Mouse (Mus musculus) hindbrain, embryonic 14.5 days (tissue): ENCODE measurements at regions not wholly inside any gene's neighbourhood (a gene's known extent, or its start where the extent isn't known, plus 50 kb on each side); places are given as distances from the start of the nearest gene placed in this dataset.

Experiments
- ATAC-seq: fragments of 200-750 bp; cut with Nextera tagmentation; 2 replicates; pipeline ENCODE4 v1.8.0; 2017; ENCODE audit warnings: moderate number of reproducible peaks, mild to moderate bottlenecking, moderate TSS enrichment, moderate library complexity; ENCODE audit not compliant: low FRiP score
- DNase-seq: peaks from one replicate; pipeline ENCODE4 v3.0.0-alpha.2; 2015; ENCODE audit warnings: low spot score
- H3K27ac ChIP-seq: fragments of 300-500 bp; sonication (generic); 2 replicates; pipeline ENCODE4 v1.5.1; 2014; ENCODE audit warnings: mild to moderate bottlenecking, moderate library complexity
- H3K27me3 ChIP-seq: fragments of 300-500 bp; sonication (generic); 2 replicates; pipeline ENCODE4 v1.6.1; 2014; ENCODE audit warnings: mild to moderate bottlenecking, low read length, mixed read lengths; ENCODE audit not compliant: control insufficient read depth, insufficient read depth
- H3K36me3 ChIP-seq: fragments of 300-500 bp; sonication (generic); replicated peaks from 2 replicates; pipeline ENCODE4 v1.6.1; 2014; ENCODE audit not compliant: control insufficient read depth, insufficient read depth
- H3K4me1 ChIP-seq: fragments of 300-500 bp; sonication (generic); replicated peaks from 2 replicates; pipeline ENCODE4 v1.6.1; 2014; ENCODE audit warnings: antibody characterized with exemption, low read length, mixed read lengths; ENCODE audit not compliant: control insufficient read depth, insufficient read depth
- H3K4me2 ChIP-seq: fragments of 300-500 bp; sonication (generic); replicated peaks from 2 replicates; pipeline ENCODE4 v1.6.1; 2014; ENCODE audit warnings: mild to moderate bottlenecking, moderate library complexity
- H3K4me3 ChIP-seq: fragments of 300-500 bp; sonication (generic); replicated peaks from 2 replicates; pipeline ENCODE4 v1.5.1; 2014; ENCODE audit warnings: mild to moderate bottlenecking, low read length
- H3K9ac ChIP-seq: fragments of 300-500 bp; sonication (generic); 2 replicates; pipeline ENCODE4 v1.6.1; 2014
- H3K9me3 ChIP-seq: fragments of 300-500 bp; sonication (generic); 2 replicates; pipeline ENCODE4 v1.6.1; 2016; ENCODE audit warnings: low read length; ENCODE audit not compliant: control insufficient read depth
- WGBS: fragments of 180-500 bp; shearing (Covaris S2); extraction: QIAGEN DNeasy Blood & Tissue Kit; methylation state at CpG from one replicate; pipeline ENCODE4 v1.1.7; 2014; 5-methylcytosine and 5-hydroxymethylcytosine counted together

- H3K36me3 ChIP-seq: no peaks in the 10 kb centered on the region
- H3K27ac ChIP-seq: peak overlapping the region; percentile 82
- H3K4me2 ChIP-seq: peak overlapping the region; percentile 25; the same call in 1 of the 2 replicates
- no peaks in the 10 kb centered on the region for H3K27me3 ChIP-seq
- DNase-seq (no peak), ATAC-seq (0 out of 2 replicates have a peak, but pooled peaks have one; percentile 49)
- H3K4me1 ChIP-seq: peaks cover 10% of the 10 kb centered on the region
- no peak overlapping the region for H3K9ac ChIP-seq
- no peak overlapping the region for H3K4me3 ChIP-seq
- 56% methylated on average over 14 of the region's 14 CpGs for whole genome bisulfite sequencing
- no peaks in the 10 kb centered on the region for H3K9me3 ChIP-seq
Measured at GRCm38 (mm10) chr17:88274003-88274698, 166.4 kb upstream of the Foxn2 start.

DNA sequence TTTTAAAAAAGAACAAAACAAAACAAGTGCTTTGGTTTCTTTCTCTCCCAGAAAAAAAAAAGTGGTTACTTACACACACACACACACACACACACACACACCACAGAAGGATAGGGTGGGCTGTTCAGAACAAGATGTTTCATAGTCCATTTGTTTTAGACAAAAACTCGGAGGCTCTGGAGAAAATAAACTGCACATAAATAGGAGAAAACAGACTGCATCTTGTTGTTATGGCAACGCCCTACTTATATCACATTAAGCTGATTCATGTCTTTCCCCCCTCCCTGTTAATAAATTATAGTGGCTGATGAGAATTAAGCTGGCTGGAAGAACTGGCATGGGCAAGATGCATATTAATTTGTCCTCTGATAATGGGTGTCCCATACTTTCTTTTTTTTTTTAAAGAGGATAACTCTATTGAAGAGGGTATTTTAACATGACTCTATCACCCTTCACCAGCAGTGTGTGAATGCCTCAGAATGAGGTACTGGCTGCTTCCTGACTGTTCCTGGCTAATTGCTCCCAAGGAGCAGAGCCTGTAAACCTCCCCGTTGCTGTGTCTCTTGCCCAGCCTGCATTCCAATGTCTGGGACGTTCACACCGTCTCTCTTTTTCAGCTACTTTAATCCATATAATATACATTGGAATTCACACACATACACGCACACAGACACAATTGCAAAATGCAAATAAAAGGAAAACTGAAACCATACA, 165.6 kb upstream of the Foxn2 start:
- Histone ChIP-seq H3K27ac (peak overlapping the region; percentile 82), H3K9me3 (no peaks in the 10 kb centered on the region), H3K4me1 (peaks cover 10% of the 10 kb centered on the region), H3K9ac (no peak overlapping the region), H3K36me3 (no peaks in the 10 kb centered on the region), H3K4me2 (peak overlapping the region; percentile 25), H3K4me3 (no peak overlapping the region), H3K27me3 (no peaks in the 10 kb centered on the region)
- WGBS: 30% methylated on average over 6 of the region's 6 CpGs
- ATAC-seq (peak; percentile 85), DNase-seq (peak; percentile 70)

- WGBS: 85% methylated on average over 5 of the region's 5 CpGs
- Histone ChIP-seq H3K4me3 (no peak overlapping the region), H3K36me3 (no peaks in the 10 kb centered on the region), H3K27ac (no peak overlapping the region), H3K4me1 (peaks cover 8% of the 10 kb centered on the region), H3K9ac (no peak overlapping the region), H3K27me3 (no peaks in the 10 kb centered on the region), H3K4me2 (no peak overlapping the region), H3K9me3 (no peaks in the 10 kb centered on the region)
- ATAC-seq: no peak
- DNase-seq: no peak
Measured at GRCm38 (mm10) chr17:88279656-88280055, 160.9 kb upstream of the Foxn2 start.

DNA sequence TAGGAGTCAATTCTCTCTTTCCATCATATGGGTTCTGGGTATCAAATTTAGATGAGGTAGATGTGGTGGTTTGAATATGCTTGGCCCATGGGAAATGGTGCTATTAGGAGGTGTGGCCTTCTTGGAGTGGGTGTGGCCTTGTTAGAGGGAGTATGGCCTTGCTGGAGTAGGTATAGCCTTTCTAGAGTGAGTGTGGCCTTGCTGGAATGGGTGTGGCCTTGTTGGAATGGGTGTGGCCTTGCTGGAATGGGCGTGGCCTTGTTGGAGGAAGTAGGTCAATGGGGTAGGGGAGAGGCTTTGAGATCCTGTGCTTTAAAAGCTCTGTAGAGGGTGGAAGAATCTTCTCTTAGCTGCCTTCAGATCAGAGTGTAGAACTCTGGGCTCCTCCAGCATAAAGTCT, 157.8 kb upstream of the Foxn2 start:
- 65% methylated on average over 1 of the region's 1 CpGs for WGBS

GRCm38 (mm10) chr17:88284477-88284876, 156.0 kb upstream of the Foxn2 start:
- Histone ChIP-seq H3K4me1 (no peaks in the 10 kb centered on the region), H3K4me2 (no peak overlapping the region), H3K27ac (no peak overlapping the region), H3K9me3 (peaks cover 23% of the 10 kb centered on the region), H3K36me3 (no peaks in the 10 kb centered on the region), H3K9ac (no peak overlapping the region), H3K27me3 (no peaks in the 10 kb centered on the region), H3K4me3 (no peak overlapping the region)
- DNase-seq (no peak), ATAC-seq (no peak)
- 90% methylated on average over 3 of the region's 3 CpGs for WGBS

More for the DNA sequence above, 157.8 kb upstream of the Foxn2 start:
- Histone ChIP-seq H3K4me1 (no peaks in the 10 kb centered on the region), H3K4me3 (no peak overlapping the region), H3K9ac (no peak overlapping the region), H3K4me2 (no peak overlapping the region), H3K27ac (no peak overlapping the region), H3K36me3 (no peaks in the 10 kb centered on the region), H3K27me3 (no peaks in the 10 kb centered on the region), H3K9me3 (peaks cover 7% of the 10 kb centered on the region; the same call in 1 of the 2 replicates)
- ATAC-seq (no peak), DNase-seq (no peak)

DNA sequence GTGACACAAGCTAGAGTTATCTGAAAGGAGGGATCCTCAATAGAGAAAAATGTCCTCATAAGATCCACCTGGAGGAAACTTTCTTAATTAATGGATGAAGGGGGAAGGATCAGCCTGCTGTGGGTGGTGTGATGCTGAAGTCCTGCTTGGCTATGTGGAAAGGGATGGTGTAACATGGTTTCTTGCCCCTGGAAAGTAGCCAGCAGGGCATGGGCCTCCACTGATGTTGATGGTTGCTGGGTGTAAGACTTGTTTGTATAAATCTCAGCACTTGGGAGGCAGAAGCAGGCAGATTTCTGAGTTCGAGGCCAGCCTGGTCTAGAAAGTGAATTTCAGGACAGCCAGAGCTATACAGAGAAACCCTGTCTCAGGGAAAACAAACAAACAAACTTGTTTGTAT, 152.7 kb upstream of the Foxn2 start:
- Histone ChIP-seq H3K4me2 (no peak overlapping the region), H3K9ac (no peak overlapping the region), H3K9me3 (peaks cover 23% of the 10 kb centered on the region), H3K4me1 (no peaks in the 10 kb centered on the region), H3K27ac (no peak overlapping the region), H3K27me3 (no peaks in the 10 kb centered on the region), H3K4me3 (no peak overlapping the region), H3K36me3 (no peaks in the 10 kb centered on the region)
- no peak for DNase-seq
- 67% methylated on average over 1 of the region's 1 CpGs for WGBS
- no peak for ATAC-seq

DNA sequence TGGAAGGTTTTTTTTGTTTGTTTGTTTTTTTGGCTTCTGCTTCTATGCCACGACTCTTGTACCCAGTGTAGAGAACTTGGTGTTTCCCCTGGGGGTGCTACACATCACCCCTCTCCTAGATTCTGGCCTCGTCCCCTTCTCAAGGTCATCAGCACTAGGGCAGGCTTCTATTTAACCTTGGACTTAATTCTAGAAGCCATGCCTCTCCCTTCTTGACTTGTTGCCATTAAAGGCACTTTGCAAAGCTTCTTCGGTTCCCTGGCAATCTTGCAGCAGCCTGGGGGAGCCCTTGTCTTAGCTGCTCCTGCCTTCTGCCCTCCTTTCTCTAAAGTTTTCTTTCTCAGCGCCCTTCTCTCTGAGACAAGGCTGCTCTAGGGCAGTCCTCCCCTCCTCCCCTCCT, 143.0 kb upstream of the Foxn2 start:
- Histone ChIP-seq H3K4me2 (no peak overlapping the region), H3K9me3 (no peaks in the 10 kb centered on the region), H3K27me3 (no peaks in the 10 kb centered on the region), H3K27ac (no peak overlapping the region), H3K4me1 (no peaks in the 10 kb centered on the region), H3K4me3 (no peak overlapping the region), H3K9ac (no peak overlapping the region), H3K36me3 (no peaks in the 10 kb centered on the region)
- WGBS: 53% methylated on average over 4 of the region's 4 CpGs
- no peak for ATAC-seq
- no peak for DNase-seq

GRCm38 (mm10) chr17:88303991-88304390, 136.5 kb upstream of the Foxn2 start:
- WGBS: 64% methylated on average over 2 of the region's 2 CpGs
- Histone ChIP-seq H3K9me3 (no peaks in the 10 kb centered on the region), H3K4me3 (no peak overlapping the region), H3K4me1 (no peaks in the 10 kb centered on the region), H3K9ac (no peak overlapping the region), H3K4me2 (no peak overlapping the region), H3K36me3 (no peaks in the 10 kb centered on the region), H3K27me3 (no peaks in the 10 kb centered on the region), H3K27ac (no peak overlapping the region)
- no peak for ATAC-seq
- DNase-seq: no peak

GRCm38 (mm10) chr17:88305165-88305564, 135.3 kb upstream of the Foxn2 start:
- ATAC-seq: no peak

More at GRCm38 (mm10) chr17:88305165-88305564, 135.3 kb upstream of the Foxn2 start:
- no peaks in the 10 kb centered on the region for H3K9me3 ChIP-seq
- no peaks in the 10 kb centered on the region for H3K36me3 ChIP-seq
- no peak overlapping the region for H3K4me2 ChIP-seq
- DNase-seq: no peak
- H3K4me3 ChIP-seq: no peak overlapping the region
- H3K27ac ChIP-seq: no peak overlapping the region
- H3K27me3 ChIP-seq: no peaks in the 10 kb centered on the region
- no peak overlapping the region for H3K9ac ChIP-seq
- no peaks in the 10 kb centered on the region for H3K4me1 ChIP-seq
- WGBS: 77% methylated on average over 9 of the region's 9 CpGs
